Mouse (Mus musculus) lung, postnatal 0 days (tissue): Measurements from ENCODE around the gene Foxe3. TPM values are rescaled to one million over a fixed set of nuclear protein-coding genes. Genes with fewer than 3 reads are reported as not detected.

Experiments used
- ATAC-seq: fragments of 200-750 bp; cut with Nextera tagmentation; 2 replicates; pipeline ENCODE4 v1.8.0; 2017; ENCODE audit warnings: moderate library complexity
- DNase-seq: peaks from one replicate; pipeline ENCODE4 v3.0.0-alpha.2; 2016; ENCODE audit warnings: low spot score
- H3K27ac ChIP-seq: fragments of 300-500 bp; sonication (generic); 2 replicates; pipeline ENCODE4 v1.5.1; 2014; ENCODE audit warnings: antibody characterized with exemption, mild to moderate bottlenecking, low read length, mixed read lengths
- H3K27me3 ChIP-seq: fragments of 300-500 bp; sonication (generic); replicated peaks from 2 replicates; pipeline ENCODE4 v1.6.1; 2014; ENCODE audit warnings: low read length, mixed read lengths; ENCODE audit not compliant: insufficient read depth
- H3K36me3 ChIP-seq: fragments of 300-500 bp; sonication (generic); 2 replicates; pipeline ENCODE4 v1.6.1; 2014; ENCODE audit warnings: low read length, mixed read lengths; ENCODE audit not compliant: insufficient read depth
- H3K4me1 ChIP-seq: fragments of 300-500 bp; sonication (generic); 2 replicates; pipeline ENCODE4 v1.6.1; 2014; ENCODE audit warnings: antibody characterized with exemption, low read depth, low read length, mixed read lengths; ENCODE audit not compliant: insufficient read depth
- H3K4me2 ChIP-seq: fragments of 300-500 bp; sonication (generic); replicated peaks from 2 replicates; pipeline ENCODE4 v1.6.1; 2014; ENCODE audit warnings: low read depth, mild to moderate bottlenecking, low read length, moderate library complexity, mixed read lengths
- H3K4me3 ChIP-seq: fragments of 300-500 bp; sonication (generic); 2 replicates; pipeline ENCODE4 v1.5.1; 2014; ENCODE audit warnings: low read depth, low read length
- H3K9ac ChIP-seq: fragments of 300-500 bp; sonication (generic); replicated peaks from 2 replicates; pipeline ENCODE4 v1.6.1; 2014; ENCODE audit warnings: low read depth, mild to moderate bottlenecking
- H3K9me3 ChIP-seq: fragments of 300-500 bp; sonication (generic); 2 replicates; pipeline ENCODE4 v1.6.1; 2016; ENCODE audit warnings: low read length, mixed read lengths
- CTCF ChIP-seq: IDR thresholded peaks from 2 replicates; pipeline ENCODE4 v1.5.1; 2016; ENCODE audit warnings: antibody characterized with exemption, mild to moderate bottlenecking
- EP300 ChIP-seq: IDR thresholded peaks from 2 replicates; pipeline ENCODE4 v1.6.1; 2016; ENCODE audit warnings: antibody characterized with exemption, mild to moderate bottlenecking, control low read depth
- WGBS: fragments of 180-500 bp; shearing (Covaris S2); extraction: QIAGEN DNeasy Blood & Tissue Kit; methylation state at CpG from one replicate; pipeline ENCODE4 v1.1.7; 2014; 5-methylcytosine and 5-hydroxymethylcytosine counted together
- polyA plus RNA-seq: library from polyadenylated mRNA; unstranded; fragments of >200 nt; fragmentation: Nextera tagmentation; extraction: Ambion mirVana; gene quantifications from 2 replicates; pipeline ENCODE4 v1.2.1, GENCODE M21; 2015

The Foxe3 gene
- polyA plus RNA-seq, 1 experiment from 2014 or later = not detected

- H3K9ac ChIP-seq = no peak overlapping the region
Observed at GRCm38 (mm10) chr4:114905501-114905900, 20.3 kb downstream of the Foxe3 start.

DNA sequence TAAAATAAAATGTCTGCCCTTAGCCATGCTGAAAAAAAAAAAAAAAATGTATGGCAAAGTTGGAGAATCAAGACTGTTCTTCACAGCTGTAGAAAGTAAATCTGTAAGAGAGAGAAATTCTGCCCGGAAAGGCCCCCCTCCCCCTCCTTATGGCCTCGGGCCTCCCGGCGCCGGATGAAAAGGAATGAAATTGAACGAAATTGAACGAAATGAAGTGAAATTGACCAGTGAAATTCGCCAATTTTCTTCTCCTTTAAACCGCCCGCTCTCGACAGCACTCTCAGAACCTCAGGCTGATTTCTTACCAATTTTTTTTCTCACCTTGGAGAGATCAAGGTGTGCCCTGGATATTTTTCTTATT is 22.4 kb downstream of the Foxe3 start:
- Histone ChIP-seq H3K36me3 (no peaks in the 10 kb centered on the region), H3K27me3 (peaks cover 100% of the 10 kb centered on the region), H3K4me2 (no peak overlapping the region), H3K4me1 (peaks cover 14% of the 10 kb centered on the region), H3K27ac (no peak overlapping the region), H3K4me3 (no peak overlapping the region), H3K9me3 (no peaks in the 10 kb centered on the region), H3K9ac (no peak overlapping the region)
- no peak for ATAC-seq
- TF ChIP-seq EP300 (no peak), CTCF (no peak)
- no peak for DNase-seq
- 9% methylated on average over 11 of the region's 11 CpGs for WGBS

More at GRCm38 (mm10) chr4:114905501-114905900, 20.3 kb downstream of the Foxe3 start:
- 81% methylated on average over 3 of the region's 3 CpGs for WGBS
- Histone ChIP-seq H3K4me2 (no peak overlapping the region), H3K27me3 (peaks cover 94% of the 10 kb centered on the region), H3K4me3 (no peak overlapping the region), H3K9me3 (no peaks in the 10 kb centered on the region), H3K4me1 (peaks cover 15% of the 10 kb centered on the region), H3K27ac (no peak overlapping the region), H3K36me3 (no peaks in the 10 kb centered on the region)
- TF ChIP-seq CTCF (no peak), EP300 (no peak)
- ATAC-seq (no peak), DNase-seq (no peak)

DNA sequence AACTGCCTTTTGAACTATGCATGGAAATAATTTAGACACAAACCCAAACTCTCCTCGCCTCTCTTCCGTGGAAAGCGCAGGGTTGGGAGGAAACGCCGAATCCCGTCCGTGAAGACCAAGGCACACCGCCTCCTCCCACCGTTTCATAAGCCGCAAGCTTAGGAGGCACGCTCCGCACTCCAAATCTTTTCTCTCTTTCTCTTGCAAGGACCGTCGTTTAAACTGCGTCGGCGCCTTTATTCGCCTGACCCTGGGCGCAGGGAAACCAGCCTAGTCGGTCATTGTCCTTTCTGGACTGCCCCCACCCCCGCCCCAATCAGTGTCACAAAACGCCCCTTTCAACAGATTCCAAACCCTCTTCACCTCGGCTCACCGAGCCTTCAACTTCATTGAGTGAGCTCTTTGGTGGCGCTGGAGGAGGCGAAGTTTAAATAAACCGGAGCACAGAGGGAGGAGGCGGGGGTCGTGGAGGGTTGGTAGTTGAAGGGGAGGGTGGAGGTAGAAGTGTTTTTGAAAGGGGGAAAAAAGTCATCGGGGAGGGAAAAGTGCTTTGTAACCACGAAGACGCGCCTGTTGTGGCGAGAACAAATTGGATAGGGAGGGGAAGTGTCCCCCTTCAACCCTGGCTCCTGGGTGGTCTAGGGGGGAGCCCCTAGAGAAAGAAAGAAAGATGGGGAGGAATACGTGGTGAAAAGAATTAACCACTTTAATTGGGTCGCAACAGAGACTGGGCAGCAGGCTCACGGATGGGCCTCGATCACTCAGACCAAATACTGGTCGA is 23.0 kb downstream of the Foxe3 start:
- peaks cover 94% of the 10 kb centered on the region for H3K27me3 ChIP-seq
- no peaks in the 10 kb centered on the region for H3K36me3 ChIP-seq
- H3K4me1 ChIP-seq = peaks cover 8% of the 10 kb centered on the region
- no peak overlapping the region for H3K9ac ChIP-seq
- TF ChIP-seq EP300 (no peak), CTCF (no peak)
- no peaks in the 10 kb centered on the region for H3K9me3 ChIP-seq
- no peak overlapping the region for H3K27ac ChIP-seq
- no peak for DNase-seq
- no peak overlapping the region for H3K4me3 ChIP-seq
- no peak for ATAC-seq
- no peak overlapping the region for H3K4me2 ChIP-seq
- 2% methylated on average over 39 of the region's 39 CpGs for WGBS

DNA sequence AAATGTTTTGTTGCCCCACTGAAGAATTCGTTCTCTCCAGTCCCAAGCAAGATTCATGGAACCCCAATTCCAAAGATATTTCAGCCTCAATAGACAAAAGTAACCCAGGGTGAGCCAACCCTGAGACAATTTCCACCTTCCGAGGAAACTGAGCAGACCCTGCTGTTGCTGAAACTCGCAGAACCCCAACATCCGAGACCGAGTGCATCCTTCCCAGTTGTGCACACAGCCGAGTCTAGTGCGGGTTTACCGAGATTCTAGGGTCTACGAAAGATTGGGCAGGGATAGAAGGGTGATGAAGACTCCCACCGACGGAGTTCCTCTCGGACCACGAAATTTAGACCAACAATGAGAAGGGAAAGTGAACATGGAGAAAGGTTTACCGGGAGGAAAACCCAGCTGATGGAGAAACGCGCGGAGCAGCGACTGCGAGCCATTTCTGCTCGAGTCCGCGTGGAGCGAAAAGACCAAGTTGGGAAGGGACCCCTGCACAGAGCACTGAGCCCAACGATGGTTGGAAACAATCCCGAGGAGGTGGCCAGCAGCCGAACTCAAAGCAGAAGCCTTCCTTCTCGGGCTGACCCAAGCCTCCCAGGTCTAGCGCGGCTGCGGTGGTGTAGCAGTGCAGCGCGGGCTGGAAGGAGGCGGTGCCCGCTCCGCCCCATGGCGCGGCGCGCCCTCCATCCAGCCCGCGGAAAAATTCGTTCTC is 24.0 kb downstream of the Foxe3 start:
- H3K27me3 ChIP-seq = peaks cover 87% of the 10 kb centered on the region
- ATAC-seq = no peak
- H3K9me3 ChIP-seq = no peaks in the 10 kb centered on the region
- H3K4me2 ChIP-seq = 0 out of 2 replicates have a peak overlapping the region, but pooled peaks have one; percentile 8
- peaks cover 3% of the 10 kb centered on the region; the same call in 1 of the 2 replicates for H3K4me1 ChIP-seq
- H3K27ac ChIP-seq = no peak overlapping the region
- H3K36me3 ChIP-seq = no peaks in the 10 kb centered on the region
- no peak overlapping the region for H3K9ac ChIP-seq
- no peak for DNase-seq
- TF ChIP-seq EP300 (no peak), CTCF (no peak)
- 3% methylated on average over 42 of the region's 42 CpGs for WGBS
- H3K4me3 ChIP-seq = no peak overlapping the region

- WGBS = 3% methylated on average over 33 of the region's 33 CpGs
- Histone ChIP-seq H3K36me3 (no peaks in the 10 kb centered on the region), H3K4me1 (peaks cover 3% of the 10 kb centered on the region; the same call in 1 of the 2 replicates), H3K9ac (no peak overlapping the region), H3K9me3 (no peaks in the 10 kb centered on the region), H3K27ac (no peak overlapping the region), H3K27me3 (peaks cover 79% of the 10 kb centered on the region), H3K4me2 (no peak overlapping the region), H3K4me3 (no peak overlapping the region)
- no peak for TF ChIP-seq EP300
- TF ChIP-seq CTCF = no peak
- DNase-seq (no peak), ATAC-seq (no peak)
Observed at GRCm38 (mm10) chr4:114900866-114901642, 24.8 kb downstream of the Foxe3 start.

GRCm38 (mm10) chr4:114899885-114900284 is 25.9 kb downstream of the Foxe3 start:
- 22% methylated on average over 3 of the region's 3 CpGs for WGBS

More at GRCm38 (mm10) chr4:114899885-114900284, 25.9 kb downstream of the Foxe3 start:
- H3K4me2 ChIP-seq = no peak overlapping the region
- ATAC-seq (no peak), DNase-seq (no peak)
- no peaks in the 10 kb centered on the region for H3K9me3 ChIP-seq
- H3K4me3 ChIP-seq = no peak overlapping the region
- peaks cover 68% of the 10 kb centered on the region for H3K27me3 ChIP-seq
- no peak overlapping the region for H3K27ac ChIP-seq
- TF ChIP-seq CTCF = no peak
- no peak for TF ChIP-seq EP300
- H3K36me3 ChIP-seq = no peaks in the 10 kb centered on the region
- no peak overlapping the region for H3K9ac ChIP-seq
- H3K4me1 ChIP-seq = peaks cover 3% of the 10 kb centered on the region; the same call in 1 of the 2 replicates
